Mouse (Mus musculus): ENCODE data around the gene Tmem234.

GRCm38 (mm10) chr4:129645204-129645603 lies 44.7 kb downstream of the Tmem234 start:
- TF ChIP-seq CTCF (IDR thresholded peaks at IDR 0.05; ENCODE audit: borderline replicate concordance, extremely low read depth, insufficient read depth, insufficient read length) (no peak), POLR2A (IDR thresholded peaks at IDR 0.05; ENCODE audit: borderline replicate concordance, extremely low read depth, insufficient read depth, insufficient read length, poor library complexity, severe bottlenecking) (no peak)
